Mouse (Mus musculus) layer of hippocampus, adult 9-10 months (tissue): Measurements from ENCODE around the gene B230217C12Rik.

Experiments
- DNase-seq: peaks from one replicate; pipeline ENCODE4 v3.0.0; 2022; ENCODE audit warnings: low spot score

B230217C12Rik gene

GRCm38 (mm10) chr11:97809235-97810121 lies 31.1 kb upstream of the B230217C12Rik start:
- no peak for DNase-seq

- DNase-seq, result no peak
These were observed 30.2 kb upstream of the B230217C12Rik start for GRCm38 (mm10) chr11:97810356-97810755.

GRCm38 (mm10) chr11:97810970-97811369 lies 29.6 kb upstream of the B230217C12Rik start:
- no peak for DNase-seq

GRCm38 (mm10) chr11:97811569-97812362 lies 28.8 kb upstream of the B230217C12Rik start:
- no peak for DNase-seq

DNA sequence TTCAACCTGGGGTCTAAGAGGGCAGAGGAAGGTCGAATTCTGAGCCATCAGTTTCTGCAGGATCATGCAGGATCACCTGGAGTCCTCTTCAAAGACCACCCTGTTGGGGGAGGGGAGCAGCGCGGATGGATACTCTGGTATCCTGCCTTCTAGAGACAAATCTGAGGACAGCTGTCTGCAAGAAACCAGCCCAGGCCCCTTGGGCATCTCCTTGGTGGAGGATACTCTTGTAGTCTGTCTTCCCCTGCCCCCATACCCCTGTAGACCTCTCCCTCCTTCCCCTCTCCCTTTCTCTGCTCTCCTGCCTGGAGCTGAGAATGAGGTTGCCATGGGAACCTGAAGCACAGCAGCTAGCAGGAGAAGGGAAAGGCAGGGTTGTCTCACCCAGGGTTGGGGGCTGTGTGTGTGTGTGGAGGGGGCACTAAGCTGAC lies 28.1 kb upstream of the B230217C12Rik start:
- no peak for DNase-seq

- no peak for DNase-seq
These were observed 27.5 kb upstream of the B230217C12Rik start for GRCm38 (mm10) chr11:97813085-97813484.

DNA sequence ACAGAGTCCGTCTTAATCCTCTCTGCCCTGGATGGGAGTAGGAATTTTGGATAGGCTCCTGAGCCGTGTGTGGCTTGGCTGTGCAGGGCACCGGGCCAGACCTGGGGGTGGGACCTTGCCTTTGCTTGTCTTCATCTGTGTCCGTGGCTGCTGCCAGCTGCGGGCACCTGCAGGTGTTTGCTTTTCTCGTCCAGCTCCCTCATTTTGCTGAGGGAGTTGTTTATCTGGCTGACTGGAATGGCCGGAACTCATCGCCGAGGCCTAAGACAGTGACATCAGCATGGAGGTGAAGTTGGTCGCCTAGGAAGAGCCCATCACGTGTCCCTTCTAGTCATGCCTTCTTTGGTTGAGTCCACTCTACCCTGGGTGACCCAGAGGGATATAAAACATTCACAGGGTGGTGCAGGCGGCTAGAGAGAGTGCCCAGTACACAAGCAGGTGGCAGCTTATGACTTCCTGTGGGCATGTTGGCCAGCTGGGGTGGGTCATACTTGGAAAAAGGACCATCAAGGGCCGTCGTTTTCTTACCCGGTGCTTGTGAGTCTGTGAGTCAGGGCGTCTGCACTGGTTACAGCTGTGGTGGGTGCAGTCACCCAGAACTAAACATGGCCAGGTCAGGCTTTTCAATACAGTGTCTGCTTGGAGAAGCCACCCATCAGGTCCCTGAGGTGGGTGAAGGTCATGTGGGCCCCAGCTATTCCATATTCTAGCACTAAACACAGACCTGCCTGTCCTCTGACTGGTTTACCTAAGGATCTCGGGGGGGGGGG lies 26.6 kb upstream of the B230217C12Rik start:
- DNase-seq, result no peak

DNA sequence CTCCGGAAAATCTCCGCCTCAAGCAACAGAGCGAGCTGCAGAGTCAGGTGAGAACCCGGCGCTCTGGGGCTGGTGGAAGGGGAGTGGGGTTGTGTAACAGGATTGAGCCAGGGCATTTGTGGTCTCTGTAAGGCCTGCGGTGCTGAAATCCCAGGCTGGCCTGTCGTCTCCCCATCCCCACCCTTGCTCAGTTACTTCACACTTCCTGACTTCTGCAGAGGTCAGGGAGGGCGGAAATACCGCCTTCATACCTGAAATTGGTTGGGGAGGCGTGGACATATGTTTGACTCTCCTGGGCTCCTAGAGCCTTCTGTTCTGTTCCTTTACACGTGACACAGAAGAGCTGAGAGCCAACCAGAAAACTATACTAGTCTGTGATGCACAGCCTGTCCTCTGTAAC lies 24.8 kb upstream of the B230217C12Rik start:
- no peak for DNase-seq

- no peak for DNase-seq
These were observed 24.4 kb upstream of the B230217C12Rik start for GRCm38 (mm10) chr11:97816176-97816575.

DNA sequence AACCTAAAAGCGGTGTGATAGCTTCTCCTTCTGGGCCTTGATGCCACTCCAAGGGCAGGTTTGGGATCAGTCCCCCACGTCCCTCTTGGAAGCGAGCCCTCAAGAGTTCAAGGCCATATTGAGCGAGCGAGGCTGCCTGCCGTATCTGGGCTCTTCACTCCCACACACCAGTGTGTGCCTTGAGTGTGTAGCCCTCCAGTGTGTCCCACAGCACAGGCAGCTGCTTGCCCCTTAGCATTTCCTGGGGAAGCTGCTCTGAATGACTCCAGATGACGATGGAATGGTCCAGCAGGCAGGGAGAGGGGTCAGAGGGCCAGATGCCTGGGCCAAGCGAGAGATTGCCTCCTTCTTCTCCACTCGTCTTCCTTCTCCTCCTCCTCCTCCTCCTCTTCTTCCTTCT lies 23.7 kb upstream of the B230217C12Rik start:
- no peak for DNase-seq

DNA sequence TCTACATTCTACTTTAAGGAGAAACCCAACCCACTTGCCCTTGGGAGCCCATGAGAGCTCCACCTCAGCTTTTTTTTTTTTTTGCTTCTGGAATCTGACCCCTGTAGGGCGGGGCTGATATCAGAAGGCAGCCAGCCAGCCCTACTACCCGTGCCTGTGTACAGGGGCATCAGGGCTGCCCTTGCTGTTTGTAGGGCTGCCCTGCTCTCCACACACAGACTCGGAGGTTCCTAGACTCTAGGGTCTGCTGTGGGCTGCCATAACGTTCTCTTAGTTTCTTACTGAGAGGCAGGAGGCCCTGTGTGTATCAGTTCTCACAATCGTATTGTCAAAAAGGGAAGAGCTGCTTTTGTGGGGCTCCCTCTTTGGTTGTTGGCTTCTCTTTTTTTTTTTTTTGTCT lies 23.2 kb upstream of the B230217C12Rik start:
- no peak for DNase-seq

GRCm38 (mm10) chr11:97818003-97818402 lies 22.6 kb upstream of the B230217C12Rik start:
- no peak for DNase-seq

DNA sequence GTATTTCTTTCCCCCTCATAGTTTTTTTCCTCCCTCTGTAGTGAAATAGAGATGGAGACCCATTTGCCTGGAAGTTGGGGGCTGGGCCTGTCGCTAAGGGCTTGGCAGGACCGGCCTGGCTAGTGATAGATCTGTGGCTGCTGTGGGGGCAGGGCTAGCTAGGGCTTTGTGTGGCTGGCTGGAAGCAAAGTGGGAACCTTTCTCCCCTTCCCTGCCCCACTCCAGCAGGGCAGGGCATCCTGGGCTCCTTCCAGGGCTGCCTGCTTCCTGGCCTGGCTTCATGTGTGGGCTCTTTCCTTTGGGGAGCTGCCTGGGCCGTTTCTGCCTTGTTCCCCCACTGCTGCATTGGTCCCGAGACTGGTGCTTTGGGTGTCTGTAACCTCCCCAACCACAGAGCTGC lies 22.0 kb upstream of the B230217C12Rik start:
- no peak for DNase-seq

GRCm38 (mm10) chr11:97819102-97819501 lies 21.5 kb upstream of the B230217C12Rik start:
- no peak for DNase-seq

GRCm38 (mm10) chr11:97819923-97820322 lies 20.7 kb upstream of the B230217C12Rik start:
- DNase-seq, result no peak

DNA sequence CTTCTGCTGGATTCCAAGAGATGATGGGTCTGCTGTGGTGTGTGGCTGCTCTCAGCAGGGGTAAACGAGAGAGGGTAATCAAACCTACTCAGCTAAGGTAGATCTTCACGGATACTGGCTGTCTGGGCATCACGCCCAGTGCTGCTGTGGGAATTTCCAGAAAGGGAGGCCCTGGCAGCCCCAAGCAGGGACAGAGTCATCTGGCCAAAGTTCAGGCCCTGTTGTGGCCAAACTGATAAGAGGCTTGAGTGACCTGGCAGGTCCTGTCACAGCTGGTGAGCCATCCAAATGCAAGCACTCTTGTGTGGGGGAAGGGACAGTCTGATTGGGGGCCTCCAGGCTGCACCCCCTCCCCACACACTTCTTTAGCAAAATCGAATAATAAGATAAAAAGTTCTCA lies 19.7 kb upstream of the B230217C12Rik start:
- DNase-seq, result no peak

- DNase-seq, result no peak
These were observed 19.0 kb upstream of the B230217C12Rik start for GRCm38 (mm10) chr11:97821401-97822064.

GRCm38 (mm10) chr11:97822840-97823603 lies 17.6 kb upstream of the B230217C12Rik start:
- no peak for DNase-seq

DNA sequence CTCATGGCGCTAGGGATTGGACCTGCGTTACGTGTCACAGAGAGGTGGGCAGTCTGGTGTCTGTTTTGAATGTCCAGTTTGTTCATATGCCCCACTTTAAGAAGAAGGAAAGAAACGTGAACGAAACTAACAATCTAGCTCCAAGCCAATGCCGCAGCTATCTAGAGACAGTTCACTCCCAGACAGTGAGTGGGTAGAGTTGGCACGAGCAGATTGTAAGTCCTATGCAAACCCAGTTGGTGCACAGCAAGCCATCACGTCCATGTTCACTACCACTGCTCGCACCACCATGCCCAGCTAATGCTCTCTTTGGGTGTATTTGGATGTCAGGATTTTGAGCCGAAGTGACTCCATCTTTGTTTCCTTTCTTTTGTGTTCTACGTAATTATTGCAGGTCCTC lies 16.4 kb upstream of the B230217C12Rik start:
- DNase-seq, result no peak

GRCm38 (mm10) chr11:97824895-97825294 lies 15.7 kb upstream of the B230217C12Rik start:
- DNase-seq, result no peak

DNA sequence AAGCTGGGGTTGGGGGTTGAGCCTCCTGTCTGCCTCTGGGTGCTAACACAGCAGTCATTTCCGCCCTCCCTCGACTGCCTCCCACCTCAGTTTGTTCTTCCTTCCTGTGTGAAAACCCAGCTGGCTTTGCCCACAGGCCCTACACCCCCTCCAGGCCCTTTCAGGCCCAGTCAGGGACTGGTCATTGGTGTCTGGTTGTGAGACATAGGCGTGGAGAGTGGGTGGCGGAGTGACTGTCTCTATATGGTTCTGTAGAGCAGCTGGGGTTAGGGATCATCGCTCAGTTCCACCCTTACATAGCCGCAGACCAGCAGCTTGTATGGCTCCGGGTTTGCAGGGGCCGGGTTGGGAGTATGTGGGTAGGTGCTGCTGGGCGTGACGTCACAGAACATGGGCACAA lies 15.3 kb upstream of the B230217C12Rik start:
- DNase-seq, result no peak
